Mouse (Mus musculus) limb, embryonic 13.5 days (tissue): ENCODE data around the gene Lpar4. TPM values are rescaled to one million over a fixed set of nuclear protein-coding genes. Genes with fewer than 3 reads are reported as not detected.

ENCODE experiments used
- ATAC-seq: fragments of 200-750 bp; cut with Nextera tagmentation; 2 replicates; pipeline ENCODE4 v1.8.0; 2017; ENCODE audit warnings: low read depth, moderate number of reproducible peaks, moderate TSS enrichment; ENCODE audit not compliant: low FRiP score
- H3K27ac ChIP-seq: fragments of 300-500 bp; sonication (generic); 2 replicates; pipeline ENCODE4 v1.5.1; 2015; ENCODE audit warnings: inconsistent platforms, mild to moderate bottlenecking, moderate library complexity
- H3K27me3 ChIP-seq: fragments of 300-500 bp; sonication (generic); 2 replicates; pipeline ENCODE4 v1.6.1; 2015; ENCODE audit warnings: mild to moderate bottlenecking, inconsistent platforms
- H3K36me3 ChIP-seq: fragments of 300-500 bp; sonication (generic); 2 replicates; pipeline ENCODE4 v1.6.1; 2015; ENCODE audit warnings: inconsistent platforms, mild to moderate bottlenecking, moderate library complexity
- H3K4me1 ChIP-seq: fragments of 300-500 bp; sonication (generic); 2 replicates; pipeline ENCODE4 v1.6.1; 2015; ENCODE audit warnings: inconsistent platforms
- H3K4me2 ChIP-seq: fragments of 300-500 bp; sonication (generic); replicated peaks from 2 replicates; pipeline ENCODE4 v1.6.1; 2015; ENCODE audit warnings: inconsistent platforms, mild to moderate bottlenecking, moderate library complexity
- H3K4me3 ChIP-seq: fragments of 300-500 bp; sonication (generic); 2 replicates; pipeline ENCODE4 v1.5.1; 2015; ENCODE audit warnings: moderate library complexity, mild to moderate bottlenecking, inconsistent platforms
- H3K9ac ChIP-seq: fragments of 300-500 bp; sonication (generic); 2 replicates; pipeline ENCODE4 v1.6.1; 2015; ENCODE audit warnings: mild to moderate bottlenecking, inconsistent platforms
- H3K9me3 ChIP-seq: fragments of 300-500 bp; sonication (generic); 2 replicates; pipeline ENCODE4 v1.6.1; 2016; ENCODE audit warnings: inconsistent platforms
- WGBS: fragments of 180-500 bp; shearing (Covaris S2); methylation state at CpG from one replicate; pipeline ENCODE4 v1.1.7; 2015; 5-methylcytosine and 5-hydroxymethylcytosine counted together
- polyA plus RNA-seq: library from polyadenylated mRNA; unstranded; fragments of >200 nt; fragmentation: Nextera tagmentation; extraction: Ambion mirVana; gene quantifications from 2 replicates; pipeline ENCODE4 v1.2.1, GENCODE M21; 2015

The Lpar4 gene
- polyA plus RNA-seq, 1 experiment from 2014 or later = 47.7 TPM

DNA sequence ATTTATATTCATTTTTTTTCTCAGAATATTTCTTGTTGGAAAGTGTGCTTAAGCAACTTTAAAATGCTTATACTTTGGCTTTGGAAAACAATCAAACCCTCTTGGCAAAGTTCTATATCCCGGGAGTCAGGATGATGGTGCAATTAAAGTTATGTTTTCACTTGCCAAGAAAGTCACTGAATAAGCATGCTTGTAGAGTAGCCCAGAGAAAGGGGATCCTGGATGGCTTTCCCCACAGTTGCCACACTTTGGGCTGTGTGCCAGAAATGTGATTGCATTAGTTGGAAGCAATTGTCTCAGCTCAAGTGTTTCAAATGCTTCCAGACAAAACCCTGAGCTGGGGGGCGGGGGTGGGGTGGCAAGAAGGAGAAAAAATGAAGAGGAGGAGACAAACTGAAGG is 43.9 kb downstream of the Lpar4 start:
- Histone ChIP-seq H3K4me1 (no peaks in the 10 kb centered on the region), H3K36me3 (no peaks in the 10 kb centered on the region), H3K4me3 (no peak overlapping the region), H3K27ac (no peak overlapping the region), H3K9me3 (no peaks in the 10 kb centered on the region), H3K27me3 (no peaks in the 10 kb centered on the region), H3K4me2 (no peak overlapping the region), H3K9ac (no peak overlapping the region)
- WGBS = 44% methylated on average over 2 of the region's 2 CpGs
- peak; percentile 57; the same call in 1 of the 2 replicates for ATAC-seq

Other genes with a start within 250 kb of the Lpar4 start
- gene Rtl3, start 80.0 kb upstream of the Lpar4 start, polyA plus RNA-seq = 70.1 and 78.5 TPM in 2 replicates
- 0.19 and 0.29 TPM in 2 replicates for gene P2ry10, start 167.9 kb downstream of the Lpar4 start, polyA plus RNA-seq
- 3.5 and 3.9 TPM in 2 replicates for gene P2ry10b, start 228.3 kb downstream of the Lpar4 start, polyA plus RNA-seq